Mouse (Mus musculus) kidney, postnatal 10 days (tissue): ENCODE results near the gene Os9.
"Not testable (repeated sequence)": the region's sequence is repeated elsewhere in the genome, so short reads cannot be mapped to it uniquely, and the experiment has no call there.

Source experiments
- DNase-seq: peaks from one replicate; pipeline ENCODE4 v3.0.0; 2021; ENCODE audit warnings: mixed read lengths

Gene Os9

DNA sequence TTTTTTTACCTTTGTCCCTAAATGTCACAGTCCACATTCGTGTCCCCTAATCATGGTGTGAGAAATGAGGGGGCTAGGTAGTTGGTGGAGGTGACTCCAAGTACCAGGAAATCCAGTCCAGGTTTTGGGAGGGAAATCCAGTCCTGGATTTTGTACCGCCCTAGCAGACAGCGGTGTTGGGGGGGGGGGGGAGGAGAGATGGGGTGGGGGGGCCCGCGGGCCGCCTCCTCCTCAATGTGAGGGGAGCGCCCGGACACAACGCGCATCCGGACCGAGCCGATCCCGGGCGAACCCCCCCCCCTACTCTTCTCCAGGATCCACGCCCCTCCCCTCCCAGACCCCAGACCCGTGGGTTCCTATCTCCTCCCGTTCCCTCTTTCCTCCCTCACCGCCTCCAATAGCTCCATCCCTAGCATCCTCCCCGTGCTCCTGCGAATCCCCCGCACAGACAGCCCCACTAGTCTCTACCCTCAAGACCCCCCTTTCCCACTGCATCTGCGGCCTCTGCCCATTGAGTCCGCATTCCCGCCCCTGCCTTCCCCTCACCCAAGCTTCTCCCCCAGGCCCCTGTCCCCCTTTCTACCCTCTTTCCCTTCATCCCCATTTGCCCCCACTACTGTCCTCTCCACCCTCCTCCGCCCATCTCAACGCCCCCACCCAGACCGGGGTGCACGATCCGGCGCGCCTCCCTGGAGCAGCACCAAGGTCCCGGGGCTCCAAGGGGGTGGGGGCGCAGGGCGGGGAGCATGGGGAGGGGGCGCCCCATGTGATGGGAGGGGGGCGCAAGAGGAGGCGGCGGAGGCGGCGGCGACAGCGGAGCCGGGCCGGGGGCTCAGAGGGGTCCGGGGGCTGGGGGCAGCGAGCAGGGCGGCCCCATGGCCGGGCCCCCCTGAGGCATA lies 42.0 kb downstream of the Os9 start:
- peak; percentile 73 for DNase-seq

DNA sequence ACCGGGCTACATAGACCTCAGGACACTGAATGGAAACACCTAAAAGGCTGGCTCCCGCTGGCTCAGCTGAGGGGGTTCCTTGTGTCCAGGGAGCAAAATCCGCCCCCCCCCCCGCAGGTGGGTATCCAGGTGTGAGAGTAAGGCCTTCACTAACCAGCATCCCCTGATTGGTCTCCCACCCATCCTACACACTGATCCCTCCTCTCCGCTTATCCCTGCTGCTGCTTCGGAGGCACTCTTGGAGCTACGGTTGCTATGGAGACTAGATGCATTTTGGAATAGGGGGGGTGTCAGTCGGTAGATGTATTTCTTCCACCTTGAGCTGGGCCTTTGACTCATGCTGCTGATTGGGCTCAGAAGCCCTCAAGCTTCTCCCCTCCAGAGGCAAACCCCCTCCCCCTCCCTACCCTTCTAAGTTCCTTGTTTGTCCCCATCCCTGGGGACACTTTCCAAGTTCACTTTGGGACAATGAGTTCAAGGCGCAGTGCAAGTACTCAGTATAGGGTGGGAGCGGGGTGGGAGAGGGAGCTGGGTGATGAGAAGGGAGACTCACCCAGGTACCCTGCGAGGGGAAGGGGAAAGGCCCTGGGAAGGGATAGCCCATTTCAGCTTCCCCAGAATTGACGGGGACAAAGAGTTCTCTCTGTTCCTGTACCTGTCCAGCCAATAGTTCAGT lies 42.8 kb downstream of the Os9 start:
- DNase-seq = no peak

DNA sequence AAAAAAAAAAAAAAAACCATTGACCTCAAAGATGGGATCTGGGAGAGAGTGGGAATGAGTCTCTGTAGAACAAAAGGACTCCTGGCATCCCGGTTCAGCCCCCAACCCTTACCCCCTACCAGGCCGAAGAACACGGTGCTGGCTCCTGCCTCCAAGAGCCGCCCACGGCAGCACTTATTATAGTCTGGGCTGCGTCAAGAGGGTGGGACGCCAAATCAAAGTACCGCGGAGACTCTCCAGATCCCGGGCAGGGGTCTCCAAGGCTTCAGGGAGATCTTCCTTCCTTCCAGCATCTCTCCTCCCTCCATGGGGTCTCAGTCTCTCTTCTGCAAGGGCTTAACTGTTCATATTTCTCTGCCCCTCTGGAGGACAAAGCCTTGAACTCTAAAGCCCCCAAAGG lies 43.4 kb downstream of the Os9 start:
- no peak for DNase-seq

DNA sequence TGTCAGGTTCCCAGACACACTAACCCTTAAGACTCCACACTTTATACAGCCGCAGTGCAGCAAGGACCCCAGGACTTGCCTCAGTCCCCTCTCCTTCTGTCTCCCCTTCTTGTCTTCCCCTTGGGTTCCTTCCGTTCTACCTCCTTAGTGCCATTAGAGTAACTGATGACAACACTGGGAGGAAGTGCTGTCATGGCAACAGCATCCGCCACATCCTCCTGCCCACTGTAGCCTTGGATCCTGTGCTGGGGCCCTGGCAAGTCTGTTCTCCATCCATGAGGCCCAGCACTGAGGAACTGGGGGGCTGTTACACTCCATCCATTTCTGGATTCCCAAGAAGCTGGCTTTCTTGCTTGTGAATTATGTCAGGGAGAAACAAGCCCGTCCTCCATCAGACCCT lies 44.8 kb downstream of the Os9 start:
- no peak for DNase-seq

DNA sequence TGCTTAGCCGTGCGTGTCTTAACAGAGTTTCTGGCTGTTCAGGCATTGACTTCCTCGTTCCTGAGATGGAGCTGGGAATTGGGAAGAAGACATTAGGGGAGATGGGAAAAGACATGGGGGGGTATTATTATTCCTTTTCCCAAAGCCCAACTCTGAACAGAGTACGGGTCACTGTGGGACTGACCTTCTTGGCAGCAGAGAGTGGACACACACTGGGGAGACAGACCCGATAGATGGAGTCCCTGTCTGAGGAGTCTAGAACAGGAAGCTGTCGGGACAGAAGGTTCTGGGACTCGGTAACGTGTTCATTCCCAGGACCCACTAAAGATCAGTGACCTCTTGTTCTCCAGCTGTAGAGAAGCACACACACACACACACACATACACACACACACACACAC lies 45.3 kb downstream of the Os9 start:
- no peak for DNase-seq

DNA sequence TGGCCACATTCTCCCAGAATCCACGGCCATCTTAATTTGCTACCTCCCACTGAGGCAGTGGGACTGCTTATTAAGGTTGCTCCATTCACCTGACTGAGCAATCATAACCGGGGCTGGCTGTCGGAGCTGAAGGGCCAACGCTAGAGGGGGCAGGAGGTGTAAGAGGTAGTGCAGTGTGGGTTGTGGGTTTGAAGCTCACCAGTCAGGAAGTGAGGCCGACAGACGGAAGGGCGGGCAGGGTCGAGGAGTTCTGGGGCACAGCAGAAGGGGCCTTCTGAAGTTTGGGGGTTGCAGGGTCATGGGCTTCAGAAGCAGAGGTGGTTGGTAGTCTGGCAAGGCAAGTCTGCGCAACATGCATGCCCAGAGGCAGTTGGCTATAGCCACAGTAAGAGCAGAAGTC lies 45.9 kb downstream of the Os9 start, which contains the start of gene Agap2:
Gene Agap2 (plus strand): TSS at position 205 of the 400 bp plus-strand sequence.
- no peak for DNase-seq

DNA sequence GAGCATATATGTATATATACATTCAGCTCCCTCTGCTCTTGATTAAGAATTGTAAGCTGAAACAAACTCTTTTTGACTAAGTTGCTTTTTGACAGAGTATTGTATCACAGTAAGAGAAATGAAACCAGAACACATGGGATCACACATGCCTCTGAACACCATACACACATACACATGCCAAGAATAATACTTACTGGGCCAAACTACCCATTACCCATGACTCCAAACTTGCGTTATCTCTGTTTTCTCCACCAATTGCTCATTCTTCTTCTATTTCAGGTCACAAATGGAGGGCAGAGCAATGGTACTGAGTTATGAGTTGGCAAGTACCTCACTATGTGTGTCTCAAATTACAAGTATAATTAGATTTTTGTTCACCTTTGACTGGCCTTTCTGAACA lies 47.0 kb downstream of the Os9 start:
- DNase-seq = no peak

DNA sequence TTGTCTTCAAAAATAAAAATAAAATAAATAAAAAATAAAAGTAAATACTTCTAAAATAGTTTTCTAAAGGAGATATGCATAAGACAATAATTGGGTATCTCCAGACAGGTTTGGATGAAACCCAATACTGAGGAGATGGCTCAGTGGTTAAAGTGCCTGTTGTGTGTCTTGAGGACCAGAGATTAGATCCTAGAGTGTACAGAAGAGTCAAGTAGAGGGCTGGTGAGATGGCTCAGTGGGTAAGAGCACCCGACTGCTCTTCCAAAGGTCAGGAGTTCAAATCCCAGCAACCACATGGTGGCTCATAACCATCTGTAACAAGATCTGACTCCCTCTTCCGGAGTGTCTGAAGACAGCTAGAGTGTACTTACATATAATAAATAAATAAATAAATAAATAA lies 48.0 kb downstream of the Os9 start:
- not testable (repeated sequence) for DNase-seq

DNA sequence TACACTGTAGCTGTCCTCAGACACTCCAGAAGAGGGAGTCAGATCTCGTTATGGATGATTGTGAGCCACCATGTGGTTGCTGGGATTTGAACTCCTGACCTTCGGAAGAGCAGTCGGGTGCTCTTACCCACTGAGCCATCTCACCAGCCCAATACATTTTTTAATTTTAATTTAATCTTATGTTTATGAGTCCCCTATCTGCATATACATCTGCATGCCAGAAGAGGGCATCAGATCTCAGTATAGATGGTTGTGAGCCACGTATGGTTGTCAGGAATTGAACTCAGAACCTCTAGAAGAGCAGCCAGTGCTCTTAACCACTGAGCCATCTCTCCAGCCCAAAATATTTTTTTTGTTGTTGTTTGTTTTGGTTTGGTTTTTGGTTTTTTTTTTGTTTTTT lies 48.7 kb downstream of the Os9 start:
- DNase-seq = not testable (repeated sequence)

DNA sequence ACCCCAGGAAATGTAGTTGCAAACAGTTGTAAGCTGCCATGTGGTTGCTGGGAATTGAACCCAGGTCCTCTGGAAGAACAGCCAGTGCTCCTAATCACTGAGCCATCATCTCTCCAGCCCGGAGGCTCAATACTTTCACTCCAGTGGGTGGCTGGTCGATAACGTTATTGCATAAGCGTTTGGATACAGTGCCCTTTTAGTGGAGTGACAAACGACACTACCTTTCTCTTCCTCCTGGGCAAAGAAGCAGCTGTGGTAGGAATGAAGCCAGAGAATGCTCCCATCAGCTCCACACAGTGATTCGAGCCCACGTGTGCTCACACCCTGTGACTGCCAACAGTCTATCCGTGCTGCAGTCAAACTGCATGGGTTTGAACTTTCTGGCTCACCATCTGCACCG lies 49.7 kb downstream of the Os9 start:
- DNase-seq = no peak

DNA sequence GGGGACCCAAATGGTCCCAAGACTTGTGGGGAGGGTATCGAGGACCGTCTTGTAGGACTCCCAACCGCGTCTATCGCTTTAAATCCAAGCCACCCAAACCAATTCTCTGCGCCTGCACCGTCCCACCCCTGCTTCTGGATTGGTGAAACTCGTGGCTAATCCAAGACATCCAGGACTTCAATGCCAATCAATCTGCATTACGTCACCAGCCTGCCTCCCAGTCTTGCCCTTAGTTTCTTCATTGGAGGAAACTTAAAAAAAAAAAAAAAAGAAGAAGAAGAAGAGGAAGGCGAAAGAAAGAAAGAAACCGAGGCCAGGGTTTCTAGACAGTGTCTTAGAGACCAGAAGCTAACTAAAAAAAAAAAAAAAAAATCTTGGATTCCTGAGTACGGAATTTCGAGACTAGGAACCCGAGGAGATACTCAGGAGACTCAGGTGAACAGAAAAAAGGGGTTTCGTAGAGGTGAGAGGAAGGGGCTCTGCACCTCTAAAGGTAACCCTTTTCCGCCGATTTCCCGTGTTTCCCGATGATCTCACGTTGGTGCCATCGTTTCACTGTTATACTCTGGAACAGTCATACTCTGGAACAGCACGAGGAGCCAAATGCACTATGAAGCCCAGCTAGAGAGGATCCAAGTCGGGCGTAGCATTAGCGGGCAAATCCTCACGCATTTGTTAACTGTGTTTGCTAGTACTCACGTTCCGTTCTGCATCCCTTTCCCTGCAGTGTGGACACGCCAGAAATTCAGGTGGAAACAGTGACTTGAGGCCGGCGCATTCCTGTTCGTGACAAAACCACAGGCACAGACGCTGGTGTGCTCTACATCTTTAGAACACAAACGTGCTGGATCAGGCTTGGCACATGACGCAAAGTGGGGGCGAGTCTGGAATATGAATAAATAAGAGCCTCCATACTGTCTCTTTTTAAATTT lies 50.5 kb downstream of the Os9 start, which contains the start of gene Tspan31:
Gene Tspan31 (minus strand): TSS at position 75 of the 932 bp plus-strand sequence.
- peak; percentile 94 for DNase-seq

DNA sequence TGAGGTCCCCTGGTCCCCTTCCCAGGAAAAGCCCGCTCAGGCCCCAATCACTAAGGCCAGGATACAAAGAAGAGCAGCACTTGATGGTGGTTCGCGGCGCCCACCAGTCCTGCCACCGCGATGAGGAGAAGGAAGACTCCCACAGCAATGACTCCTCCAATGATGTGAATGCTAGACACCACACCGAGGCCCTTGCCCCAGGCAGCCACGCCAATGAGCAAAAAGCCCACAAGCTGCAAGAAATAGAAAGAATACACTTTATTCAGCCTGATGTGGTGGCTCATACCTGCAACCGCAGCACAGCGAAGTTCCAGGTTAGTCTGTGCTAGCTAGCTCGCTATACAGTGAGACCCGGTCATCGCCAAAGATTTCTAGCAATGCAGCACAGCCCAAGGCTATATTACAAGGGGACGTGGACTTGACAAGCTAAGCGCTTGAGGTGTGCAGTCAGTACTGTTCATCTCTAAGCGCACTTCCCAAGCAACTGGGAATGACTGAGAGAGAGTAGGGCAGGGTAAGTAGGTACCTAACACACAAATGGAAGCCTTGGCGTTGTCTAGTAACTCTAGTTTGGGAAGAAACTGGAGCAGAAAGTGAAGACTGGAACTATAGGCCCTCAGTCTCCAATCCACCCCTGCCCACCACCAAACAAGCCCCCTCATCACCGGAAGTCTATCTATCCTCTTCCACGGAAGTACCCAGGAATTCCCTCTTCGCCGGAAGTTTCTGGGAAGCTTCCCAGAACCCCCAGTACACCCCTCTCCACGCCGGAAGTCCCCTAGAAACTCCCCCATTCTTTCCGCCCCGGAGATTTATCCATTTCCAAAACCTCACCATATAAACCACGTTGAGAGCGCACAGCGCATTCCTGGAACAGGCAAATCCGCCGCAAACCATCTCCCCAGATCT lies 51.4 kb downstream of the Os9 start:
- no peak for DNase-seq

DNA sequence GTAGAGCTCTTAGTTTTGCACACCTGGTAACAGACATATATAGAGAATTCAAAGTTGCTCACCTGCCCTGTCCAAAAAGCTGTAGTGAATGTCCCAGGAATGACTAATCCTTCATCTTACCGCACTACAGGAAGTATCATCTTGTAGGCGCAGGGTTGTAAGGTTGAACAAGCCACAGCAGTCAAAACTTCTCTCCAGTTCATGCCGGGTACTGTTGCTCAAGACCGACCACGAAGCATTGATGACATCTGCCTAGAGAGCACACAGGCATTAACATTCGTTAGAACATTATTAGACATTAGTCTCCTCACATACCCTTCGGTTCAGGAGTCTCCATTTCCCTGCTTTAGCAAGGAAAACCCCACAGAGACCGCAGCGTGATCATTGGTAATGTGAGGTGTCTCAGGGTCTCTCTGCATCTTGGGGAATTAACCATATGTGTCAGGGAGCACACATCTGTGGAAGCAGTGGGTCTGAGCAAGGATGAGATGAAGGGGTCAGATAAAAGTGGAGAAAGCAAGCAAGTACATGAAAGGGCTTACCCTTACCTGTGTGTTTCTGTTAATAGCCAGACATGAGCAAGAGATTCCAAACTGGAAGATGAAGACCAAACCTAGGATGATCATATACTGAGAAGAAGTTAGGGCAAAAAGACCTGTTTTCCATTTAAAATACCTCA lies 52.4 kb downstream of the Os9 start:
- no peak for DNase-seq

DNA sequence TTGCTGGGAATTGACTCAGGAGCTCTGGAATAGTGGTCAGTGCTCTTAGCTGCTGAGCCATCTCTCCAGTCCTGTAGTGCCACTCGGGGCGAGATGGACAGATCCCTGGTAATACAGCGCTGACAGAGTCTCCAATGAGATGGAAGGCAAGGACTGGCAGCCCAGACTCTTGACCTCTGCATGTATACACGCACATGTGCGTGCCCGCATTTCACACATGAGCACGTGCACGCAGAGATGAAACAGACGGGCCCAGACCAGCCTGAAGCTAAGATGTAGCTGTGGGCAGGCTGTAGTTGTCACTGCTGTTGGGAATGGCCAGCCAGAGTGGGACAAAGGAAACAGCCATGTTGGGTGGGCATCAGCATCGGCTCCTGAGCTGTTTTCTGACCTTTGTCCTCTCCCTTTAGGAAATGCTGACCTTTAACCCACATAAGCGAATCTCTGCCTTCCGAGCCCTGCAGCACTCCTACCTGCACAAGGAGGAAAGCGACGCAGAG lies 54.4 kb downstream of the Os9 start:
- no peak for DNase-seq

DNA sequence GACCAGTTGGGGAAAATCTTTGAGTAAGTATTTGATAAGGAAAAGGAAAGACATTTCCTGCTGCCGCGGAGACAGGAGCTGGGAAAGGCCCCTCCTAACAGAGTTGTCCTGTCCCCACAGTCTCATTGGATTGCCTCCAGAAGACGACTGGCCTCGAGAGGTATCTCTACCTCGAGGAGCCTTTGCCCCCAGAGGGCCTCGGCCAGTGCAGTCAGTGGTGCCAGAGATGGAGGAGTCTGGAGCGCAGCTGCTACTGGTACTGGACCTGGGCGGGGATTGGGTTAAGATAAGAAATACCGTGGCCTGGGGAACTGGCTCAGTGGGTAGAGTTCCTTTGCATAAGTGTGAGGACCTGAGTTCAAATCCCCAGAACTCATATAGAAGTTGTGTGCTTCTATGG lies 55.0 kb downstream of the Os9 start:
- no peak for DNase-seq

DNA sequence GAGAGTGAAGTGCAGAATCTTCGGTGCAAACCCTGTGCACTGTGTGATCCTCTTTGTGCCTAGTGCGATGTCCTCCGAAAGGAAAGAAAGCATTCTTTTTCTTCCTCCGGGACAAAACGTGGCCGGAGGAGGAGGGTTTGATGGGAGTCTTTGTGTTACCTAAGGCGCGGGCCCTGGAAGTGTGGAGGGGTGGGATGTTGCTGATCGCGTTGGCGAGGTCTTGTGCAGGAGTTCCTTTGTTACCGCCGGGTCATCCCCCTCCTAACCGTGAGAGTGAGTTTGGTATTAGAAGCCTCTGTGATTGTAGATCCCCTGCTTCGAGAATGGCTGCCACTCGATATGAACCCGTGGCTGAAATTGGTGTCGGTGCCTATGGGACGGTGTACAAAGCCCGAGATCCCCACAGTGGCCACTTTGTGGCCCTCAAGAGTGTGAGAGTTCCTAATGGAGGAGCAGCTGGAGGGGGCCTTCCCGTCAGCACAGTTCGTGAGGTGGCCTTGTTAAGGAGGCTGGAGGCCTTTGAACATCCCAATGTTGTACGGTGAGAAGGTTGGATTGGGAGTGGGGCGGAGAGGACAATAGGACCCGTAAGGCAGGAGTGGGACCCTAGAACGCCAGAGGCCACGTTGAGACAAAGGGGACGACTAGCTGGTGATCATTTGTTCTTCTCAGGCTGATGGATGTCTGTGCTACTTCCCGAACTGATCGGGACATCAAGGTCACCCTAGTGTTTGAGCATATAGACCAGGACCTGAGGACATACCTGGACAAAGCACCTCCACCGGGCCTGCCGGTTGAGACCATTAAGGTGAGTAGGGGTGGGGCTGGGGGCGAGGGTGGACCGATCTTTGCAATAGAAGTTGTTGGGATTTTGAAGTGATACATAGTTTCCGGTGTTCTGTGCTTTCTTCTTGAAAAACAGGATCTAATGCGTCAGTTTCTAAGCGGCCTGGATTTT lies 56.7 kb downstream of the Os9 start:
- peak; percentile 42 for DNase-seq

DNA sequence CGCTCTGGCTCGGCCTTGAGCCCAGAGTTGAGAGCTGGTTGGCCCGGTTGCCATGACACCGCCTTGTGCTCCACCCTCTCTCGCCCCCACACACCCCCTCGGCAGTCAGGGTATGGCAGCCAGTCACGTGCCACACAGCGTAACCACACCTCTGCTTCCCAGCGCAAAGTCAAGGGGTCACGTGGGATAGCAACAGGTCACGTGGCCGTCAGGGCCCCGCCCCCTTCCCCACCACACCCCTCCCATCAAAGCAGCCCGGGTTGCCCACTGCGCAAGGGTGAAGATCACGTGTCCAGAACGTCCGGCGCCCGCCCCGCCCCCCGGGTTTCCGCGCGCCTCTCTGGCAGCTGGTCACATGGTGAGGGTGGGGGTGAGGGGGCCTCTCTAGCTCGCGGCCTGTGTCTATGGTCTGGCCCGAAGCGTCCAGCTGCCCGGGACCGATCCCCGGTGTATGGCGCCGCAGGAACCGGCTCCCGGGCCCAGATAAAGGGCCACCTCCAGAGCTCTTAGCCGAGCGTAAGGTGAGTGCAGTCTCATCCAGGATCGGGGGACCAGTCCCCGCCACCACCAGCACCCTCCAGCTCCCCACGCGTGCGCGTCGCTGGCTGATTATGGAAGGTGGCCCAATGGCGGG lies 57.6 kb downstream of the Os9 start, which contains the start of gene Cdk4:
Gene Cdk4 (plus strand): TSS at position 296 of the 634 bp plus-strand sequence.
- peak; percentile 100 for DNase-seq

DNA sequence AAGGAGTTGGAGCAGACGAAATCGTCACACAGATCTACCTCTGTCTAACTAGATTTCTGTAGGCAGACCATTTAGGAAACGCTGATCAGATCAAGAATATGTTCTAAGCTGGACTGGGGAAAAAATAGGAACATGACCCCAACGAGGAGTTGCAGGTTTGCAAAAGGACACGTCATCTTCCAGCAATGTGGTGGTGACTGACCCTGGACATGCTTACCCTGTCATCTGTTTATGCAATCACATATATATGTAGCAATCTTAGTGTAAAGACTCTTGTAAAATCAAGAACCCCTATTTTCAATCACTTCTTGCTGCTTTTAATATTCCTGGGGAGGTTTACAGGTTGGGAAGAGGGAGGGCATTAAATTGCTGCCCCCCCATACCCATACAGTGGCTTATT lies 58.4 kb downstream of the Os9 start:
- no peak for DNase-seq

DNA sequence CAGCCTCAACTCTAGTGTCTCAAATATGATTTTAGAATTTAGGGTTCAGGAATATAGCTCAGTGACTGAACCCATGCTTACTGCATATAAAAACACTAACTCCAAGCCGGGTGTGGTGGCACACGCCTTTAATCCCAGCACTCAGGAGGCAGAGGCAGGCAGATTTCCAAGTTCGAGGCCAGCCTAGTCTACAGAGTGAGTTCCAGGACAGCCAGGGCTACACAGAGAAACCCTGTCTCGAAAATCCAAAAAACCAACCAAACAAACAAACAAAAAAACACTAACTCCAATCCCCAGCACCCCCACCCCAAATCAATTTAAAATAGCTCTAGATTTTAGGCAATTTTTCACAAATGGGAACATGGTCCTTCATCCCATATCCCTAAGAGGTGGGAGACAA lies 58.8 kb downstream of the Os9 start:
- DNase-seq = not testable (repeated sequence)
